Comparison of ENCODE assay signal across 9 mouse cellular contexts in the genomic region with DNA sequence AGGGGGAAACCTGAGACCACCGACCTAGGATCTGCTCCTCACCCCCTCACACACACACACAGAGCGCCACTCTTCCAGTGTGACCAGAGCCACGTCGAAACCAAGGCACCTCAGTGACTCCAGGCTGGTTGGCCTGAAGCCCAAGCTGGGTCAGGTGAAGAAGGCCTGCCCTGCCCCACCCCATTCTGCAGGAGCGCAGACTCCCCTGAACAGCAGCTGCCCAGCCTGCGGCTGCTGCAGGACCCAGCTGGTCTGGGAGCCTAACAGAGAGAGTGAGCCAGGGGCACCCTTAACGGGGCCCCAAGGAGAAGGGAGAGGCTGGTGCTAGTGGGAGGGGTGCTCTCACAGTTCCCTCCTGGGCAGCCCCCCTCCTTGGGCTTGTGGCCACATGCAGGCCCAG. TPM values are rescaled to one million over a fixed set of nuclear protein-coding genes. Genes with fewer than 3 reads are reported as not detected.
A peak's percentile ranks its signal among the peaks of the same experiment; 100 is the strongest.
DNase-seq lines count a peak whose midpoint lies in the region; ATAC-seq lines count a peak whose summit lies in the region.
"Had no signal": no experiment of that assay in that cellular context is flagged by ENCODE, and none has a peak within 500 bp of the region (broad histone marks: within the 10 kb centered on the region; RNA-seq: fewer than 3 reads in every experiment).

No protein-coding gene starts in this region.

- peak overlapping the region; percentile 18; the same call in 1 of the 2 replicates for H3K4me2 ChIP-seq in embryonic facial prominence, embryonic 14.5 days (ENCODE audit: low read depth, low read length)
- no peak overlapping the region for H3K4me2 ChIP-seq in lung, embryonic 16.5 days (ENCODE audit: low read depth, low read length)
- H3K4me2 ChIP-seq: hindbrain, embryonic 15.5 days had no signal

- ATAC-seq in embryonic facial prominence, embryonic 14.5 days (ENCODE audit: low read depth): peak; percentile 87
- peak; percentile 75 for ATAC-seq in lung, embryonic 16.5 days (ENCODE audit: low read depth)
- ATAC-seq in megakaryocyte-erythroid progenitor cell, adult 5-6 weeks (replicated peaks; ENCODE audit: low FRiP score, low TSS enrichment, poor library complexity, severe bottlenecking): no peak

- H3K4me3 ChIP-seq in heart, embryonic 10.5 days: peak overlapping the region; percentile 5; the same call in 1 of the 2 replicates
- H3K4me3 ChIP-seq in embryonic facial prominence, embryonic 14.5 days (ENCODE audit: low read depth, low read length): no peak overlapping the region
- no peak overlapping the region for H3K4me3 ChIP-seq in lung, embryonic 16.5 days (ENCODE audit: low read length)
- H3K4me3 ChIP-seq: hindbrain, embryonic 15.5 days had no signal

- H3K4me1 ChIP-seq in heart, embryonic 10.5 days: peaks cover 66% of the 10 kb centered on the region
- peaks cover 41% of the 10 kb centered on the region for H3K4me1 ChIP-seq in embryonic facial prominence, embryonic 14.5 days (ENCODE audit: control insufficient read depth, insufficient read depth, low read length)
- H3K4me1 ChIP-seq in lung, embryonic 16.5 days (replicated peaks; ENCODE audit: control insufficient read depth, insufficient read depth, low read length): peaks cover 47% of the 10 kb centered on the region

- WGBS in heart, embryonic 10.5 days: 24% methylated on average over 7 of the region's 7 CpGs
- WGBS in embryonic facial prominence, embryonic 14.5 days: 10% methylated on average over 7 of the region's 7 CpGs
- 27% methylated on average over 7 of the region's 7 CpGs for WGBS in lung, embryonic 16.5 days

- H3K27me3 ChIP-seq in heart, embryonic 10.5 days (ENCODE audit: insufficient read depth, poor library complexity, severe bottlenecking): 0 out of 2 replicates have a peak, but pooled peaks cover 4% of the 10 kb centered on the region
- no peaks in the 10 kb centered on the region for H3K27me3 ChIP-seq in embryonic facial prominence, embryonic 14.5 days (replicated peaks; ENCODE audit: control insufficient read depth, insufficient read depth, low read length)
- no peaks in the 10 kb centered on the region for H3K27me3 ChIP-seq in lung, embryonic 16.5 days (ENCODE audit: control insufficient read depth, insufficient read depth, low read depth, low read length)
- H3K27me3 ChIP-seq: hindbrain, embryonic 15.5 days had no signal

- H3K9ac ChIP-seq in embryonic facial prominence, embryonic 14.5 days (ENCODE audit: low read depth, low read length): 0 out of 2 replicates have a peak overlapping the region, but pooled peaks have one; percentile 37
- peak overlapping the region; percentile 27 for H3K9ac ChIP-seq in lung, embryonic 16.5 days (ENCODE audit: low read length)
- H3K9ac ChIP-seq: hindbrain, embryonic 15.5 days had no signal

- H3K9me3 ChIP-seq in heart, embryonic 10.5 days: no peaks in the 10 kb centered on the region
- H3K9me3 ChIP-seq in embryonic facial prominence, embryonic 14.5 days (ENCODE audit: control insufficient read depth, low read length): no peaks in the 10 kb centered on the region
- no peaks in the 10 kb centered on the region for H3K9me3 ChIP-seq in lung, embryonic 16.5 days (ENCODE audit: control insufficient read depth, low read length)
- H3K9me3 ChIP-seq: hindbrain, embryonic 15.5 days had no signal

- no peaks in the 10 kb centered on the region for H3K36me3 ChIP-seq in heart, embryonic 10.5 days
- H3K36me3 ChIP-seq in embryonic facial prominence, embryonic 14.5 days (ENCODE audit: control insufficient read depth, insufficient read depth, low read length): no peaks in the 10 kb centered on the region
- H3K36me3 ChIP-seq in lung, embryonic 16.5 days (ENCODE audit: control insufficient read depth, insufficient read depth, low read length): no peaks in the 10 kb centered on the region
- H3K36me3 ChIP-seq: hindbrain, embryonic 15.5 days had no signal

- peak overlapping the region; percentile 45 for H3K27ac ChIP-seq in heart, embryonic 10.5 days
- H3K27ac ChIP-seq in embryonic facial prominence, embryonic 14.5 days (replicated peaks; ENCODE audit: low read depth, low read length): peak overlapping the region; percentile 63
- peak overlapping the region; percentile 47 for H3K27ac ChIP-seq in lung, embryonic 16.5 days (ENCODE audit: low read length)
- H3K27ac ChIP-seq: hindbrain, embryonic 15.5 days had no signal

- no peak for DNase-seq in heart, embryonic 10.5 days (ENCODE audit: low spot score)
- DNase-seq in heart, adult 8-10 months (ENCODE audit: low spot score): no peak
- peak; percentile 82 for DNase-seq in embryonic facial prominence, embryonic 14.5 days (ENCODE audit: low spot score)
- DNase-seq in kidney, adult 18-20 months: peak; percentile 50
- DNase-seq in thymus, postnatal 25 days: no peak
- no peak for DNase-seq in left cerebral cortex, adult 9 months (ENCODE audit: low spot score in 2 of 2)

RNA-seq across cellular contexts. Expression of a gene that starts 10.3 kb away (rescaled TPM):
- polyA plus RNA-seq in heart, embryonic 10.5 days (2016; fragmentation: Nextera tagmentation; extraction: Ambion mirVana): 4.5 and 4.6 TPM in 2 replicates
- 10 to 100 TPM in 2 of 4 experiments, 1 to 10 TPM in 2; 5.7 to 10.5 (median 9.3) TPM for total RNA-seq in heart, adult 8-10 months (2022)
- 4.6 and 4.8 TPM in 2 replicates for polyA plus RNA-seq in embryonic facial prominence, embryonic 14.5 days (2014; fragmentation: Nextera tagmentation; extraction: Ambion mirVana)
- polyA plus RNA-seq in lung, embryonic 16.5 days (2015; fragmentation: Nextera tagmentation; extraction: Ambion mirVana): 5.5 and 6.3 TPM in 2 replicates
- total RNA-seq in megakaryocyte-erythroid progenitor cell, adult 5-6 weeks (2014; fragmentation: Nextera tagmentation): 9.6 and 24.6 TPM in 2 replicates
- 5.0 and 6.3 TPM in 2 replicates for total RNA-seq in megakaryocyte-erythroid progenitor cell, adult 5-6 weeks (2017)

Comparison
In these comparisons a context has a peak if more than half of its experiments do, and no peak if none do; other contexts are left out.
1. DNase-seq: peak in embryonic facial prominence, embryonic 14.5 days (single experiment) and kidney, adult 18-20 months (single experiment); none in heart, embryonic 10.5 days (single experiment), heart, adult 8-10 months (single experiment), thymus, postnatal 25 days (single experiment) and left cerebral cortex, adult 9 months (0 of 2).
2. Peak in every context shown above with its lines, with median percentiles within 50 percentile points of each other: H3K27ac ChIP-seq.